Mouse (Mus musculus): ENCODE data around the gene Nmnat3.

DNA sequence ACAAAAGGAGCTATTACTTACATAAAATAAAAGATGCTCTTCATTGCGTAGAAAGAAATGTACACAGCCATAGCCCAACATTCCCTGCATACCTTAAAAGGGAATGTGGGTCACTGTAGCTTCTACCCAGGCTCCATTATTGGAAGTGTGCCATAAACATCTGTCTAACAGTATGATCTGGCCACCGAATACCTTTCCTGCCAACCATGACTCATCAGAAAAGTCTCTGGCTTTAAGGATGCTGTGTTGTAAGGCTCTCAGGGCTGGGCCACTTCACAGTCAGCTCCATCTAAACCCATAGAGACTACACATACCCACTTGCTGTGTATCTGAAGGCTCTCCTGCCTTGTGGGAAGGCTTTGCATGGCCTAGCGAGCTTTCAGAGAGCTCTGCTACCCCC, 73.8 kb downstream of the Nmnat3 start:
- TF ChIP-seq CTCF (conservative IDR thresholded peaks at IDR 0.05 in 1 of 2, IDR thresholded peaks at IDR 0.05 in 1 of 2; ENCODE audit: low read depth in 2 of 2, low read length in 2 of 2) (no peak), POLR2A (IDR thresholded peaks at IDR 0.05; ENCODE audit: low read depth, low read length) (no peak), KAT2A (IDR thresholded peaks at IDR 0.05; ENCODE audit: insufficient replicate concordance, low read length) (no peak), MAFK (IDR thresholded peaks at IDR 0.05; ENCODE audit: insufficient replicate concordance, low read length) (no peak), GABPA (IDR thresholded peaks at IDR 0.05; ENCODE audit: insufficient replicate concordance, low read depth, low read length) (no peak), CHD1 (IDR thresholded peaks at IDR 0.05; ENCODE audit: low read depth, low read length) (no peak), E2F4 (IDR thresholded peaks at IDR 0.05; ENCODE audit: insufficient replicate concordance, low read depth, low read length) (no peak), EP300 (IDR thresholded peaks at IDR 0.05; ENCODE audit: low read length) (no peak), SIN3A (IDR thresholded peaks at IDR 0.05; ENCODE audit: low read length) (no peak), USF1 (IDR thresholded peaks at IDR 0.05; ENCODE audit: low read depth, low read length) (no peak), TBP (conservative IDR thresholded peaks at IDR 0.05; ENCODE audit: low read depth, low read length) (no peak), JUND (conservative IDR thresholded peaks at IDR 0.05; ENCODE audit: low read depth, low read length) (no peak), BHLHE40 (IDR thresholded peaks at IDR 0.05; ENCODE audit: low read depth, low read length) (no peak)

All from CH12.LX (cell line).